In the genomic region with DNA sequence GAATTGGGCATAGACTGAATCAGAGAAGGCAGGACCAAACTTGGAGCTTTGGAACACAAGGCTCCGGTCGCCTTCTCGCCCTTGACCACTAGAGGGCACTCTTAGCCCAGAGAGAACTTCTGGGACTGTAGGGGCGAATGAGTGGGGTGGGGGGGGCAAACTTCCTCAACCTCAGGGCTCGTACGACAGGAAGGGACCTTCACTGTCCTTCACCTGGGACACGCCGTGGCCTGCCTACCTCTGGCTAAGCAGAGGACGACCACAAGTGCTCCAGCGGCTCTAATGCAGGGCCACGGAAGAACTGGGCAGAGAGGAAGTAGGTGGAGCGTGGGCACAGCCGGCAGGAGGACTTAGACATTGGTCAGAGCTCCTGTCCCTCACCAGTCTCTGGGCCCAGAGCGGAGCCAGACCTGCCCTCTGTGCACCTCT, we compare ENCODE assay signal across 8 mouse cellular contexts. TPM values are rescaled to one million over a fixed set of nuclear protein-coding genes. Genes with fewer than 3 reads are reported as not detected.
A peak's percentile ranks its signal among the peaks of the same experiment; 100 is the strongest.
DNase-seq lines count a peak whose midpoint lies in the region; ATAC-seq and TF ChIP-seq lines count a peak whose summit lies in the region.

No protein-coding gene starts in this region.

- H3K4me3 ChIP-seq in hindbrain, embryonic 14.5 days (replicated peaks; ENCODE audit: low read length), result peak overlapping the region; percentile 37
- H3K4me3 ChIP-seq in macrophage (ENCODE audit: inconsistent target), result peak overlapping the region; percentile 55

- no peaks in the 10 kb centered on the region for H3K9me3 ChIP-seq in hindbrain, embryonic 14.5 days (ENCODE audit: control insufficient read depth, low read length)

- H3K4me2 ChIP-seq in hindbrain, embryonic 14.5 days (replicated peaks), result peak overlapping the region; percentile 45

- H3K4me1 ChIP-seq in hindbrain, embryonic 14.5 days (replicated peaks; ENCODE audit: control insufficient read depth, insufficient read depth, low read length), result peaks cover 6% of the 10 kb centered on the region

- no peak overlapping the region for H3K27ac ChIP-seq in hindbrain, embryonic 14.5 days
- peak overlapping the region; percentile 82 for H3K27ac ChIP-seq in macrophage

- H3K9ac ChIP-seq in hindbrain, embryonic 14.5 days, result peak overlapping the region; percentile 48; the same call in 1 of the 2 replicates

- ATAC-seq in Patski, result peak; percentile 94
- peak; percentile 80 for ATAC-seq in hindbrain, embryonic 14.5 days (ENCODE audit: low FRiP score)

- no peaks in the 10 kb centered on the region for H3K79me2 ChIP-seq in macrophage (ENCODE audit: inconsistent target)

- CTCF ChIA-PET in Patski (lab: Charles Lee), result interaction anchor here (0.7 to 2.6 kb wide), 18 partner anchors 8 to 505 kb away, joined by 3 to 7 read pairs (median 4); no protein-coding TSS in a partner anchor

- DNase-seq in Patski (ENCODE audit: low read depth, low spot score), result no peak
- DNase-seq in cerebellum, postnatal 14 days, result peak; percentile 90 to 93
- DNase-seq in frontal cortex, postnatal 25 days (ENCODE audit: low spot score in 2 of 2), result peak; percentile 80 to 83
- peak; percentile 82 for DNase-seq in hindbrain, embryonic 14.5 days (ENCODE audit: low spot score)
- DNase-seq in left cerebral cortex, adult 18-20 months (ENCODE audit: low spot score in 2 of 2), result peak; percentile 79 to 89
- peak; percentile 77 for DNase-seq in retina, postnatal 7 days (ENCODE audit: low read depth, low spot score)
- DNase-seq in urinary bladder, adult 2 months (ENCODE audit: low spot score), result peak; percentile 68

- POLR2A ChIA-PET in Patski (lab: Charles Lee), result interaction anchor here (0.5 to 1.6 kb wide), 5 partner anchors 14 to 495 kb away, joined by 3 to 5 read pairs (median 4); no protein-coding TSS in a partner anchor

- 2% methylated on average over 14 of the region's 14 CpGs for WGBS in hindbrain, embryonic 14.5 days
- WGBS in macrophage (ENCODE audit: missing documents), result under 1% methylated on average over 14 of the region's 14 CpGs

- in situ Hi-C loops in Patski (cut with MboI; ENCODE audit: low pct_unique_long_range_greater_than_20kb), result no loop called here

- H3K36me3 ChIP-seq in hindbrain, embryonic 14.5 days (replicated peaks; ENCODE audit: control insufficient read depth, insufficient read depth), result peaks cover 7% of the 10 kb centered on the region; the same call in 1 of the 2 replicates
- no peaks in the 10 kb centered on the region for H3K36me3 ChIP-seq in macrophage (ENCODE audit: inconsistent target)

- no peaks in the 10 kb centered on the region for H3K27me3 ChIP-seq in Patski
- H3K27me3 ChIP-seq in hindbrain, embryonic 14.5 days (ENCODE audit: control insufficient read depth, insufficient read depth, low read length), result no peaks in the 10 kb centered on the region

- no peak for TF ChIP-seq CTCF in Patski (IDR thresholded peaks at IDR 0.05)

RNA-seq across cellular contexts. Expression of gene Nenf, which starts 5.5 kb away (rescaled TPM):
- polyA plus RNA-seq in Patski (2021) (145 TPM), macrophage (2018) (30.8 to 55.9 TPM (median 45.1 TPM) in 3 replicates)
- 161 and 166 TPM in 2 replicates for polyA plus RNA-seq in hindbrain, embryonic 14.5 days (2014; fragmentation: Nextera tagmentation; extraction: Ambion mirVana)
- 10 to 100 TPM; 76.1 to 80.3 TPM for total RNA-seq in left cerebral cortex, adult 18-20 months (2021)
- total RNA-seq in macrophage (2018; cell fraction: chromatin; rRNA removed), result 10 to 100 TPM in 1 of 26 experiments, 1 to 10 TPM in 14, not detected in 11; 1.4 to 13.4 (median 2.5) TPM
- 10 to 100 TPM; 48.8 to 69.1 (median 56.8) TPM for total RNA-seq in macrophage (2018; cell fraction: cytosol; rRNA removed)
- 10 to 100 TPM in 18 of 26 experiments, 1 to 10 TPM in 8; 3.8 to 23.1 (median 13.1) TPM for total RNA-seq in macrophage (2018; cell fraction: nucleus; rRNA removed)
- polyA plus RNA-seq in urinary bladder, adult 2 months (2012; rRNA removed), result 180 and 193 TPM in 2 replicates

RNA-seq across cellular contexts. Expression of gene Tmem206, which starts 13.2 kb away (rescaled TPM):
- 21.9 TPM for polyA plus RNA-seq in Patski (2021)
- 35.9 and 38.0 TPM in 2 replicates for polyA plus RNA-seq in hindbrain, embryonic 14.5 days (2014; fragmentation: Nextera tagmentation; extraction: Ambion mirVana)
- total RNA-seq in left cerebral cortex, adult 18-20 months (2021), result 10 to 100 TPM in 1 of 2 experiments, 1 to 10 TPM in 1; 8.2 to 10.4 TPM
- total RNA-seq in macrophage (2018; cell fraction: chromatin; rRNA removed), result 10 to 100 TPM in 23 of 26 experiments, 1 to 10 TPM in 3; 5.9 to 95.6 (median 32.8) TPM
- 10 to 100 TPM; 37.3 to 87.6 (median 63.9) TPM for total RNA-seq in macrophage (2018; cell fraction: cytosol; rRNA removed)
- total RNA-seq in macrophage (2018; cell fraction: nucleus; rRNA removed), result 100 to 1,000 TPM in 9 of 26 experiments, 10 to 100 TPM in 17; 18.7 to 147 (median 77.3) TPM
- polyA plus RNA-seq in macrophage (2018), result 54.6 to 94.7 TPM (median 76.4 TPM) in 3 replicates
- 7.5 TPM in 2 replicates for polyA plus RNA-seq in urinary bladder, adult 2 months (2012; rRNA removed)
